Mouse (Mus musculus) C2C12 (cell line): ENCODE data around the gene Rabif.

ENCODE experiments used
- CEBPB ChIP-seq: IDR thresholded peaks from one replicate; pipeline ENCODE4 v1.6.1; 2011; ENCODE audit warnings: low read depth, mild to moderate bottlenecking, control low read depth, moderate library complexity
- CTCF ChIP-seq: IDR thresholded peaks from one replicate; pipeline ENCODE4 v1.5.1; 2011; ENCODE audit not compliant: control insufficient read depth, insufficient read depth, insufficient read length
- MAX ChIP-seq: IDR thresholded peaks from one replicate; pipeline ENCODE4 v1.6.1; 2011; ENCODE audit warnings: mild to moderate bottlenecking, control low read depth
- MYOD1 ChIP-seq: IDR thresholded peaks from one replicate; pipeline ENCODE4 v1.6.1; 2011; ENCODE audit warnings: low read depth; ENCODE audit not compliant: control insufficient read depth, insufficient read length
- MYOG ChIP-seq: IDR thresholded peaks from one replicate; pipeline ENCODE4 v1.6.1; 2011; ENCODE audit not compliant: control insufficient read depth, insufficient read length; ENCODE audit errors: extremely low read depth
- USF1 ChIP-seq: IDR thresholded peaks from one replicate; pipeline ENCODE4 v1.6.1; 2011; ENCODE audit warnings: low read depth, mild to moderate bottlenecking, control low read depth, moderate library complexity

DNA sequence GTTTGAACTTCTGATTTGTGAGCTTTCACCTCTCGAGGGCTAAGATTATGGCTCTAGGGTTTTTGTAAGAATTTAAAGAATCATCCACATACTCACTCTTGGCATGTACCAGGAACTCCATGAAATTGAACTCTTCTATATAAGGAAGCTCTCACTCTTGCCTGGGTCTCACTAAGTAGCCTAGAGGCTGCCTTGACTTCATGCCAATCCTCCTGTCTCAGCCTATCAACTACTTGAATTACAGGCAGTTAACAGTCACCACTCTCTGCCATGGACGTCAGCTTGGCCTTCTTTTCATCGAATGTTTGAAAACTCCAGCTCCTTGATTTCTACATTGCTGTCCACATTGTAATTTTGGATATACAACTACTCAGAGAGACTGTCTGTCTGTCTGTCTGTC lies 57.9 kb downstream of the Rabif start:
- TF ChIP-seq CTCF (no peak), MAX (no peak), CEBPB (no peak), USF1 (no peak), MYOG (no peak), MYOD1 (no peak)
